Mouse (Mus musculus) kidney, embryonic 16.5 days (tissue): ENCODE results near the gene Gkap1. TPM values are rescaled to one million over a fixed set of nuclear protein-coding genes. Genes with fewer than 3 reads are reported as not detected.

Source experiments
- ATAC-seq: fragments of 200-750 bp; cut with Nextera tagmentation; 2 replicates; pipeline ENCODE4 v1.8.0; 2017; ENCODE audit warnings: moderate TSS enrichment; ENCODE audit not compliant: low FRiP score, low TSS enrichment
- H3K27ac ChIP-seq: fragments of 300-500 bp; sonication (generic); 2 replicates; pipeline ENCODE4 v1.5.1; 2014; ENCODE audit warnings: low read length
- H3K27me3 ChIP-seq: fragments of 300-500 bp; sonication (generic); 2 replicates; pipeline ENCODE4 v1.6.1; 2014; ENCODE audit warnings: low read length, control low read depth, mixed read lengths; ENCODE audit not compliant: insufficient read depth
- H3K36me3 ChIP-seq: fragments of 300-500 bp; sonication (generic); 2 replicates; pipeline ENCODE4 v1.6.1; 2014; ENCODE audit warnings: low read length, control low read depth, mixed read lengths; ENCODE audit not compliant: insufficient read depth
- H3K4me1 ChIP-seq: fragments of 300-500 bp; sonication (generic); 2 replicates; pipeline ENCODE4 v1.6.1; 2014; ENCODE audit warnings: low read length, control low read depth, mixed read lengths; ENCODE audit not compliant: insufficient read depth
- H3K4me2 ChIP-seq: fragments of 300-500 bp; sonication (generic); replicated peaks from 2 replicates; pipeline ENCODE4 v1.6.1; 2014; ENCODE audit warnings: low read depth, low read length
- H3K4me3 ChIP-seq: fragments of 300-500 bp; sonication (generic); 2 replicates; pipeline ENCODE4 v1.5.1; 2014; ENCODE audit warnings: mild to moderate bottlenecking, low read length
- H3K9ac ChIP-seq: fragments of 300-500 bp; sonication (generic); replicated peaks from 2 replicates; pipeline ENCODE4 v1.6.1; 2014; ENCODE audit warnings: low read length
- H3K9me3 ChIP-seq: fragments of 300-500 bp; sonication (generic); 2 replicates; pipeline ENCODE4 v1.6.1; 2016; ENCODE audit warnings: low read length, control low read depth
- WGBS: fragments of 180-500 bp; shearing (Covaris S2); extraction: QIAGEN DNeasy Blood & Tissue Kit; methylation state at CpG from one replicate; pipeline ENCODE4 v1.1.7; 2014; 5-methylcytosine and 5-hydroxymethylcytosine counted together
- microRNA-seq: library from miRNA; unstranded; fragments of <30 nt; microRNA quantifications from one replicate; pipeline ENCODE4, GENCODE M21; 2016
- polyA plus RNA-seq: library from polyadenylated mRNA; unstranded; fragments of >200 nt; fragmentation: Nextera tagmentation; extraction: Ambion mirVana; gene quantifications from 2 replicates; pipeline ENCODE4 v1.2.1, GENCODE M21; 2015

The Gkap1 gene
- polyA plus RNA-seq, 1 experiment from 2014 or later, result 22.5 TPM

GRCm38 (mm10) chr13:58193221-58193620, 82.3 kb downstream of the Gkap1 start:
- Histone ChIP-seq H3K9me3 (no peaks in the 10 kb centered on the region), H3K4me1 (0 out of 2 replicates have a peak, but pooled peaks cover 4% of the 10 kb centered on the region), H3K4me3 (no peak overlapping the region), H3K27ac (no peak overlapping the region), H3K9ac (no peak overlapping the region), H3K27me3 (no peaks in the 10 kb centered on the region), H3K36me3 (peaks cover 49% of the 10 kb centered on the region), H3K4me2 (no peak overlapping the region)
- no peak for ATAC-seq
- WGBS, result 90% methylated on average over 3 of the region's 3 CpGs

GRCm38 (mm10) chr13:58192146-58192545, 83.4 kb downstream of the Gkap1 start:
- H3K9ac ChIP-seq, result no peak overlapping the region
- H3K4me1 ChIP-seq, result no peaks in the 10 kb centered on the region
- no peak overlapping the region for H3K4me2 ChIP-seq
- ATAC-seq, result no peak
- no peaks in the 10 kb centered on the region for H3K9me3 ChIP-seq
- peaks cover 46% of the 10 kb centered on the region for H3K36me3 ChIP-seq
- H3K4me3 ChIP-seq, result no peak overlapping the region
- WGBS, result 94% methylated on average over 6 of the region's 6 CpGs
- H3K27me3 ChIP-seq, result no peaks in the 10 kb centered on the region
- no peak overlapping the region for H3K27ac ChIP-seq

GRCm38 (mm10) chr13:58191516-58191915, 84.0 kb downstream of the Gkap1 start:
- Histone ChIP-seq H3K36me3 (peaks cover 46% of the 10 kb centered on the region), H3K27ac (no peak overlapping the region), H3K4me1 (no peaks in the 10 kb centered on the region), H3K9me3 (no peaks in the 10 kb centered on the region), H3K9ac (no peak overlapping the region), H3K4me3 (no peak overlapping the region), H3K27me3 (no peaks in the 10 kb centered on the region), H3K4me2 (no peak overlapping the region)
- ATAC-seq, result no peak
- 98% methylated on average over 14 of the region's 14 CpGs for WGBS

GRCm38 (mm10) chr13:58189473-58189872, 86.0 kb downstream of the Gkap1 start:
- H3K4me1 ChIP-seq, result no peaks in the 10 kb centered on the region
- no peaks in the 10 kb centered on the region for H3K27me3 ChIP-seq
- H3K4me2 ChIP-seq, result no peak overlapping the region
- ATAC-seq, result no peak
- WGBS, result 61% methylated on average over 5 of the region's 5 CpGs
- no peak overlapping the region for H3K4me3 ChIP-seq
- H3K9me3 ChIP-seq, result no peaks in the 10 kb centered on the region
- H3K9ac ChIP-seq, result no peak overlapping the region
- no peak overlapping the region for H3K27ac ChIP-seq
- peaks cover 53% of the 10 kb centered on the region for H3K36me3 ChIP-seq

DNA sequence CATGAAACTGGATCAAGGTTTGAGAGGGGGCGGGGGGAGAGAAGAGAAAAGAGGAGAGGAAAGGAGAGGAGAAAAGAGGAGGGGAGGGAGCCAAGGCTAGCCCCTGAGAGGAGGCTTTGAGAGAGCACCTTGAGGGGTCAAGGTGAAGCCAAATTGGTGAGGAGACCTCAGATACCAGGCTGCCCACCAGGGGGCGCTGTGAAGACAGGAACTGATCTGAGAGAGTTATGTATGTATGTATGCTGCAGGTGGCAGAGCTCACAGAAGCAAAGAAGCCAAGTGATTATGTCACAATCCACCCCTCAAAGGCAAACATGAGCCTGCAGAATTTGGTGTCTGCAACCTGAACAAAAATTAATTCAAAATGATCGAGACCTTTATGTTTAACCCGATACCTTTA, 87.1 kb downstream of the Gkap1 start:
- no peak overlapping the region for H3K9ac ChIP-seq
- H3K9me3 ChIP-seq, result no peaks in the 10 kb centered on the region
- H3K4me2 ChIP-seq, result no peak overlapping the region
- peaks cover 53% of the 10 kb centered on the region for H3K36me3 ChIP-seq
- 66% methylated on average over 4 of the region's 4 CpGs for WGBS
- peak; percentile 69 for ATAC-seq
- H3K4me1 ChIP-seq, result no peaks in the 10 kb centered on the region
- no peak overlapping the region for H3K4me3 ChIP-seq
- no peaks in the 10 kb centered on the region for H3K27me3 ChIP-seq
- no peak overlapping the region for H3K27ac ChIP-seq

DNA sequence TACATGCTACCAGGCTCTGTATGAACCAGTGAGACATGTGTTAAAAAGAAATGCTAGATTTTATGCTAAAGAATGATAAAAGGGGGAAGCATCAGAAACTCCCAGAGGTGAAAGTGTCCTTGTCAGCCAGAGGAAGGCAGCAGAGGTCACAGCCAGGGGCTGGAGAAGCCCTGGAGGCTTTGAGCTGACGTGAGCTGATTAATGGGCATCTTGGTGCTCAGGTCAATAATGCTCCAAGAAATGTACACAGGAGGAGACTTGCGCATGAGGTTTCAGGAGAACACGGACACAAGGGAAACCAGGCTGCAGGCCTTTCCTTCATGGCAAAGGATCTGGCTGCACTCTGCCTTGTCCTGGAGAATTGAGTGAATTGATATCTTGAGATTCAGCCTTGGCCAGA, 87.7 kb downstream of the Gkap1 start:
- H3K9me3 ChIP-seq, result no peaks in the 10 kb centered on the region
- no peaks in the 10 kb centered on the region for H3K27me3 ChIP-seq
- no peak overlapping the region for H3K9ac ChIP-seq
- no peak for ATAC-seq
- 87% methylated on average over 3 of the region's 3 CpGs for WGBS
- peaks cover 56% of the 10 kb centered on the region for H3K36me3 ChIP-seq
- no peak overlapping the region for H3K27ac ChIP-seq
- no peaks in the 10 kb centered on the region for H3K4me1 ChIP-seq
- no peak overlapping the region for H3K4me3 ChIP-seq
- no peak overlapping the region for H3K4me2 ChIP-seq

- H3K4me2 ChIP-seq, result no peak overlapping the region
- 86% methylated on average over 8 of the region's 8 CpGs for WGBS
- H3K4me3 ChIP-seq, result no peak overlapping the region
- H3K36me3 ChIP-seq, result peaks cover 45% of the 10 kb centered on the region
- ATAC-seq, result no peak
- H3K9ac ChIP-seq, result no peak overlapping the region
- H3K27ac ChIP-seq, result no peak overlapping the region
- peaks cover 2% of the 10 kb centered on the region; the same call in 1 of the 2 replicates for H3K4me1 ChIP-seq
- no peaks in the 10 kb centered on the region for H3K9me3 ChIP-seq
- no peaks in the 10 kb centered on the region for H3K27me3 ChIP-seq
Measured at GRCm38 (mm10) chr13:58186281-58186680, 89.2 kb downstream of the Gkap1 start.

GRCm38 (mm10) chr13:58184111-58184510, 91.4 kb downstream of the Gkap1 start:
- no peak for ATAC-seq
- Histone ChIP-seq H3K4me2 (no peak overlapping the region), H3K27me3 (no peaks in the 10 kb centered on the region), H3K4me3 (no peak overlapping the region), H3K9me3 (no peaks in the 10 kb centered on the region), H3K36me3 (peaks cover 38% of the 10 kb centered on the region), H3K4me1 (peaks cover 6% of the 10 kb centered on the region; the same call in 1 of the 2 replicates), H3K9ac (no peak overlapping the region), H3K27ac (no peak overlapping the region)
- WGBS, result 74% methylated on average over 3 of the region's 3 CpGs

Small RNA genes lying within 50 kb of the gene (microRNA-seq; reads per million reads assigned to microRNA genes)
- not detected for gene Mir6369

Other genes starting within 250 kb of the Gkap1 start
- 8.2 and 9.2 TPM in 2 replicates for gene Klhl3, start 162.1 kb downstream of the Gkap1 start, polyA plus RNA-seq
- gene Hnrnpa0, start 147.1 kb downstream of the Gkap1 start, polyA plus RNA-seq, result 23.2 and 32.9 TPM in 2 replicates
- gene Idnk, start 118.0 kb downstream of the Gkap1 start, polyA plus RNA-seq, result 38.6 and 39.9 TPM in 2 replicates
- gene Ubqln1, start 60.0 kb downstream of the Gkap1 start, polyA plus RNA-seq, result 103 and 104 TPM in 2 replicates
- 0.71 and 0.84 TPM in 2 replicates for gene Kif27, start 83.4 kb upstream of the Gkap1 start, polyA plus RNA-seq
- gene 2210016F16Rik, start 109.5 kb upstream of the Gkap1 start, polyA plus RNA-seq, result 29.3 and 31.0 TPM in 2 replicates
- 23.2 and 25.7 TPM in 2 replicates for gene Rmi1, start 126.5 kb upstream of the Gkap1 start, polyA plus RNA-seq
- 1,654 and 1,686 TPM in 2 replicates for gene Hnrnpk, start 127.6 kb upstream of the Gkap1 start, polyA plus RNA-seq